Mouse (Mus musculus) embryonic facial prominence, embryonic 15.5 days (tissue): ENCODE measurements around the gene Thegl. TPM values are rescaled to one million over a fixed set of nuclear protein-coding genes. Genes with fewer than 3 reads are reported as not detected.
"Not testable (repeated sequence)": the region's sequence is repeated elsewhere in the genome, so short reads cannot be mapped to it uniquely, and the experiment has no call there.

Source experiments
- ATAC-seq: fragments of 200-750 bp; cut with Nextera tagmentation; 2 replicates; pipeline ENCODE4 v1.8.0; 2017; ENCODE audit warnings: low read depth, moderate TSS enrichment; ENCODE audit not compliant: insufficient number of reproducible peaks, low FRiP score, low TSS enrichment
- H3K27ac ChIP-seq: fragments of 300-500 bp; sonication (generic); replicated peaks from 2 replicates; pipeline ENCODE4 v1.5.1; 2015; ENCODE audit warnings: mild to moderate bottlenecking, inconsistent platforms
- H3K27me3 ChIP-seq: fragments of 300-500 bp; sonication (generic); 2 replicates; pipeline ENCODE4 v1.6.1; 2015; ENCODE audit warnings: inconsistent platforms
- H3K36me3 ChIP-seq: fragments of 300-500 bp; sonication (generic); 2 replicates; pipeline ENCODE4 v1.6.1; 2015; ENCODE audit warnings: mild to moderate bottlenecking, inconsistent platforms
- H3K4me1 ChIP-seq: fragments of 300-500 bp; sonication (generic); 2 replicates; pipeline ENCODE4 v1.6.1; 2015; ENCODE audit warnings: inconsistent platforms
- H3K4me2 ChIP-seq: fragments of 300-500 bp; sonication (generic); replicated peaks from 2 replicates; pipeline ENCODE4 v1.6.1; 2015; ENCODE audit warnings: mild to moderate bottlenecking, inconsistent platforms
- H3K4me3 ChIP-seq: fragments of 300-500 bp; sonication (generic); replicated peaks from 2 replicates; pipeline ENCODE4 v1.5.1; 2015; ENCODE audit warnings: mild to moderate bottlenecking, inconsistent platforms
- H3K9ac ChIP-seq: fragments of 300-500 bp; sonication (generic); 2 replicates; pipeline ENCODE4 v1.6.1; 2015; ENCODE audit warnings: inconsistent platforms
- H3K9me3 ChIP-seq: fragments of 300-500 bp; sonication (generic); replicated peaks from 2 replicates; pipeline ENCODE4 v1.6.1; 2016; ENCODE audit warnings: inconsistent platforms
- WGBS: fragments of 180-500 bp; shearing (Covaris S2); methylation state at CpG from one replicate; pipeline ENCODE4 v1.1.7; 2015; 5-methylcytosine and 5-hydroxymethylcytosine counted together
- polyA plus RNA-seq: library from polyadenylated mRNA; unstranded; fragments of >200 nt; fragmentation: Nextera tagmentation; extraction: Ambion mirVana; gene quantifications from 2 replicates; pipeline ENCODE4 v1.2.1, GENCODE M21; 2015

Gene Thegl
- polyA plus RNA-seq, 1 experiment from 2014 or later, result 1.2 TPM

DNA sequence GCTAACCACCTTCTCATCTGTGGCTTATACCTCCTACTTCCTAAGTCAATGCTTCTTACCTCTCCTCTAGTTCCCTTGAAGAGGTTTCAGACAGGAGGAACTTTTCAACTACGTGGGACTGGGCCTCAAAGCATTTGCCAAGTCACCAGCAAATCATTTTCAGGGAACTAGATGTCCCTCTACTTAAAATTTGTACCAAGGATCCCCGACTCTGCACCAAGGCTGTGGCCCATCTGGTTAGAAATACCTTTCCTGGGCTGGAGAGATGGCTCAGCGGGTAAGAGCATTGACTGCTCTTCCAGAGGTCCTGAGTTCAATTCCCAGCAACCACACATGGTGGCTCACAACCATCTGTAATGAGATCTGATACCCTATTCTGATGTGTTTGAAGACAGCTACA, 80.4 kb downstream of the Thegl start:
- H3K27ac ChIP-seq, ATAC-seq, H3K4me3 ChIP-seq: not testable (repeated sequence)

DNA sequence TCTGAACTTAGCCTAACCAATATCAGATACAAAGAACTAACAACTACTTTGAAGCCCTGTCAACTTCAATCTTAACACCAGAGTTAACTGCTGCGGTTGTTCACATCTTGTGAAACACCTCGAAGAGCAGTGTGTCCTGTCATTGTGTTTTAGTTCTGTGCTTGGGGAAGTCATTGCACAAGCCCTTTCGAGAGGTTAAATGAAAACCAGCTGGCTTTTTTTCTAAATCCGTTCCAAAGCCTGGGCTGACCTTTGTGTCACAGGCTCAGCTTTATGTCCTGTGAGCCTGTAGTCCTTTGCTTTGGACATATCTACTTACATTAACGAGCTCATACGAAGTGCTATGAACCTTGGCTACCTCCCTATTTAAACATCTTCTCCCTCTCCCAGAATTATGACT, 81.9 kb downstream of the Thegl start:
- no peaks in the 10 kb centered on the region for H3K9me3 ChIP-seq
- H3K9ac ChIP-seq, result no peak overlapping the region
- no peak overlapping the region for H3K27ac ChIP-seq
- no peak overlapping the region for H3K4me3 ChIP-seq
- ATAC-seq, result no peak
- no peaks in the 10 kb centered on the region for H3K36me3 ChIP-seq
- peaks cover 16% of the 10 kb centered on the region; the same call in 1 of the 2 replicates for H3K4me1 ChIP-seq
- peaks cover 14% of the 10 kb centered on the region; the same call in 1 of the 2 replicates for H3K27me3 ChIP-seq
- no peak overlapping the region for H3K4me2 ChIP-seq
- 25% methylated on average over 6 of the region's 6 CpGs for WGBS

More for the DNA sequence above, 80.4 kb downstream of the Thegl start:
- WGBS, result 89% methylated on average over 3 of the region's 3 CpGs
- Histone ChIP-seq H3K27me3 (peaks cover 14% of the 10 kb centered on the region; the same call in 1 of the 2 replicates), H3K4me1 (peaks cover 16% of the 10 kb centered on the region; the same call in 1 of the 2 replicates)
- not testable (repeated sequence) for H3K4me2 ChIP-seq, H3K9me3 ChIP-seq, H3K9ac ChIP-seq, H3K36me3 ChIP-seq

DNA sequence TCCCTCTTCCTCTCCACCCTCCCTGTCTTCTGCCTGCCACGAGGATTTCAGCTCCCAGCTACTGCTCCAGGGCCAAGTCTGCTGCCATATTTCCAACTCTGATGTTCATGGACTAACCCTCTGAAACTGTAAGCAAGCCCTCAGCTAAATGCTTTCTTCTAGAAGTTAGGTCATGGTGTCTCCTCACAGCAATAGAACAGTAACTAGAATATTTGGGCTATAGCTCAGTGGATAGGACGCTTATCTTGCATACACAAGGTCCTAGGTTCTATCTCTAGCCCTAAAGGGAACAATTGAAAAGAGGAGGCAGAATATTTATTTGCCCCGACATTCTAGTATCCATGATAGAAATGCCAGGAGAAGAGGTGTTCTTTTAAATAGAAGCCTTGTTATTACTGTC, 83.1 kb downstream of the Thegl start:
- no peak for ATAC-seq
- Histone ChIP-seq H3K9me3 (no peaks in the 10 kb centered on the region), H3K4me3 (no peak overlapping the region), H3K4me2 (no peak overlapping the region), H3K27me3 (peaks cover 10% of the 10 kb centered on the region; the same call in 1 of the 2 replicates), H3K36me3 (no peaks in the 10 kb centered on the region), H3K27ac (no peak overlapping the region), H3K9ac (no peak overlapping the region), H3K4me1 (peaks cover 16% of the 10 kb centered on the region; the same call in 1 of the 2 replicates)
- 73% methylated on average over 3 of the region's 3 CpGs for WGBS

DNA sequence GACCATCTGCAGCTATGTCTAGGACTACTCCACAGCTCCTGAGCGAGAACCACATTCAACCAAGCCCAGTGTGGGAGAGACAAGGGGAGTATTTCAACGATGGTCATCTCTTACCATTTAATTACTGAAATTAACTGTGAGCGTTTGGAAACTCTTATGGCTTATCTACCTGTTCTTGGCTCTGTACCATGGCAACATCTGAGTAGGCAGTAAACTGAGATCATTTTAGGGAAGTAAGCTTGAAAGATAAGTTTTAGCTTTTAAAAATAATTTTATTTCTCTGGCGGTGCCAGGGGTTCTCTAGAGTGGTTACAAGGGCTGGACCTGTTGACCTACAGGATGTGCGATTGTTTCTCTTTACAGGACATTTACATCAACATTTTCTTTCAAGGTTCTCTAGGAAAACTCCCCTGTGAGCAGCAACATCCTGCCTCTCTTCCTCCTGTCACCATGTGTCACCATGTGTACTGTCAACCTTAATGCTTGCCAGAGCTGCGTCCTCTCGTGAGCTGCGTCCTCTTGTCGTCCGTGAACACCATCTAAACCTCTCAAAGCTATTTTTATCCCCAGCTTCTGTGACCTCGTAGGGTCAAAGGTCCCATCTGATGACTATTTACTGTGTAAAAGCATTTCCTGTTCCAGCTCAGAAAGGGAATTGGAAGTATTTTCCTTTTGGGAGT, 83.6 kb downstream of the Thegl start:
- Histone ChIP-seq H3K4me3 (no peak overlapping the region), H3K27me3 (peaks cover 10% of the 10 kb centered on the region; the same call in 1 of the 2 replicates), H3K27ac (no peak overlapping the region), H3K9me3 (no peaks in the 10 kb centered on the region), H3K4me2 (no peak overlapping the region), H3K36me3 (no peaks in the 10 kb centered on the region), H3K4me1 (peaks cover 12% of the 10 kb centered on the region; the same call in 1 of the 2 replicates), H3K9ac (no peak overlapping the region)
- no peak for ATAC-seq
- WGBS, result 38% methylated on average over 11 of the region's 11 CpGs

DNA sequence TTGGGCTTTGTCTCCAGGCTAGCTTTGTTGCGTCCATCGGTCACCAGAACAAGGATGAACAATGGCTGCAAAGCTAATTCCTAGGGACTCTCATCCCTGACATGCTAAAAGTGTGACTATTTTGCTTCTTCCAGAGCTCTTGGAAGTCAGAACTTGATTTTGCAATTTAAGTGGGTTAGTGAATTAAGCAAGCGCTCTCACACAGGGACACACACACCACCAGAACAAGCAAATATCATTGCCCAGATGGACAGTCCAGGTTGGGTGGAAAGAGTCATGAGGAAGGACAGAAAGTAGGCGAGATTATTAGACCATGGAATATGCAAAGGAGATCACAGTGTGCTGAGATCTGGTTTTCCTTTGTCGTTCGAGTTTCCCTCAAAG, 84.2 kb downstream of the Thegl start:
- H3K9me3 ChIP-seq, result no peaks in the 10 kb centered on the region
- H3K27ac ChIP-seq, result no peak overlapping the region
- 65% methylated on average over 6 of the region's 6 CpGs for WGBS
- no peak overlapping the region for H3K4me3 ChIP-seq
- H3K36me3 ChIP-seq, result no peaks in the 10 kb centered on the region
- no peak overlapping the region for H3K9ac ChIP-seq
- H3K27me3 ChIP-seq, result peaks cover 10% of the 10 kb centered on the region; the same call in 1 of the 2 replicates
- H3K4me2 ChIP-seq, result no peak overlapping the region
- peaks cover 7% of the 10 kb centered on the region; the same call in 1 of the 2 replicates for H3K4me1 ChIP-seq
- ATAC-seq, result no peak

DNA sequence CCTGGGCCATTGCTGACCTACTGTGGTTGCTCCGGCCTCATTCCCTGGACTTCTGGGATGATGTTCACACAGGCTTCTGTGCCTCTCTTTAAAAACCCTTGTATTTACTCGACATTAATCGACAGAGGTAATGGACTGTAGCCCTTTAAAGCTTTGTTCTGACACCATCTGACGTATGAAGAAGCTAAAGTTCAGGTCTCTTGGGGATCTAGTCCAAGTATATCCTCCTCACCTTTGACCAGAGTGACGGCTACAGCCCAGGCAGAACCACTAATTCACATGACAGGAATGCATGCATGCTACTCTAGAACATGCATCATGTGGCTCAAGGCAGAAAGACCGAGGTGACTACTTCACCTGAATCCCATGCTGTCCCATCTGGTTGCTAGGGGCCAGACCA, 84.9 kb downstream of the Thegl start:
- Histone ChIP-seq H3K4me1 (no peaks in the 10 kb centered on the region), H3K27ac (no peak overlapping the region), H3K4me2 (no peak overlapping the region), H3K9ac (no peak overlapping the region), H3K9me3 (no peaks in the 10 kb centered on the region), H3K27me3 (peaks cover 8% of the 10 kb centered on the region; the same call in 1 of the 2 replicates), H3K36me3 (no peaks in the 10 kb centered on the region), H3K4me3 (no peak overlapping the region)
- no peak for ATAC-seq
- whole genome bisulfite sequencing, result 83% methylated on average over 6 of the region's 6 CpGs

DNA sequence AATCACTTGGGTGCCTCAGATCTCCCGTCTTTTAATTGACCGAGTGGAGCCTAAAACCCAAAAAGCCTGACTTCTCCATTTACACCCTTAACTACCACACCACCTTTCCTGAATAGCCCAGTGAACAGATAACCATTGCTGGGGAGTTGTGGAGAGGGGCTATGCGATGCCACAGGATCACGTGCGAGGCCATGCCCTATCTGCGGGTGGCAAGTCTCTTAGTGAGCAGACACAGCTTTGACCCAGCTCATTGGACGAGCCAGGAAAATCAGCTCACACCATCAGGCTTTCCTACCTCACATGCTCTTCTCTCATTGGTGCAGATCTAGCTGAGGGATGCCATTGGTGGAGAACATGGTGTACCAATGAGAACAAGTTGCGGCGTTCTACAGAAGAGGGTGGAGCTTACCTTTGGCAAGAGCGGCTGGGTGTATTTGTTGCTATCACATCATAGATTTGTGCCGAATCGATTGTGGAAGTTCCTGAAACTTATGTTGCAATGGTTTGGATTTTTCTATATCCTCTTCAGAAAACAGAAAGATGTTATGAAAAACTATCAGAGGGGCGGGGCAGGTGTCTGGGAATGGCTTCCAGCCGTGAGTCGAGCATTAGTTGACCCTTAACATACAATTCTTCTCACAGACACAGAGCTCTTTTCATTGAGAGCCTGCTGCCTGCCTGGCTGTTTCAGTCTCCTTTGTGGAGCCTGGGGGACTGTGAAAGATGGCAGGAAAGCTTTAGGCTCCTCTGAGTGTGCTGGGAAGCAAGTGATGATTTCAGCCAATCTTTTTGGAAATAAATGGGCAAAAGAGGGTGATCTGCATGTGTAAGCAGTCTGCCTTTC, 86.9 kb downstream of the Thegl start:
- no peak for ATAC-seq
- no peaks in the 10 kb centered on the region for H3K4me1 ChIP-seq
- H3K4me3 ChIP-seq, result no peak overlapping the region
- H3K9me3 ChIP-seq, result no peaks in the 10 kb centered on the region
- 80% methylated on average over 15 of the region's 15 CpGs for WGBS
- H3K4me2 ChIP-seq, result no peak overlapping the region
- no peak overlapping the region for H3K27ac ChIP-seq
- no peaks in the 10 kb centered on the region for H3K27me3 ChIP-seq
- no peak overlapping the region for H3K9ac ChIP-seq
- H3K36me3 ChIP-seq, result no peaks in the 10 kb centered on the region

DNA sequence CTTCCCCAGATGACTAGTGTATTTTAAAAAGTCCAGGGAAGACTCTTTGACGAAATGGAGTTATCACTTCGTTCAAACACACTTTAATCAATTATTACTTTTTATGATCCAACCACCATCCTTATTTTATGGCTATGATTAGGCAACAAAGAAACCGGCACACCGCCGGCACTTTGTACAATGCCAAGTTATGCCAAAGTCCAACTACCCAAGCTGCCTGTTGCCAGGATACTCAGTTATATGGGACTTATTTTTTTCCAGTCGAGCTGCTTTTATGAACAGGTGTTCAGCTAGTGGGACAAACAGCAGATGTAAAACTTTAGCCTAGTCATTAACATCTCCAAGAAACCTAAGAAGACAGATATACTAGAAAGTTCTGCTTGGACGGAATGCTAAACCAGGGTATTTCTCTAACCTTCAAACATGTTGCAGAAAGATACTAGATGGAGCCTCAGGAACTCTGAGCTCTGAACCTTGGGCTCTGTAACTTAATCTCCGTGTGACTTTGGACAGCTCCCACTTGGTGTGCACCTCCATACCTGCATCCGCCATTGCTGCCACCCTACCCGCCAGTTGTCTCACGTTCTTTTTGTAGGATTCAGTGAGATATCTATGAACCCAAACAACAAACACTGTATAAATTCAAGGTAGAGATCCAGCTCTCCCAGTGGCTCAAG, 91.5 kb downstream of the Thegl start:
- WGBS, result 87% methylated on average over 11 of the region's 11 CpGs
- no peaks in the 10 kb centered on the region; the same call in 1 of the 2 replicates for H3K27me3 ChIP-seq
- ATAC-seq, result no peak

DNA sequence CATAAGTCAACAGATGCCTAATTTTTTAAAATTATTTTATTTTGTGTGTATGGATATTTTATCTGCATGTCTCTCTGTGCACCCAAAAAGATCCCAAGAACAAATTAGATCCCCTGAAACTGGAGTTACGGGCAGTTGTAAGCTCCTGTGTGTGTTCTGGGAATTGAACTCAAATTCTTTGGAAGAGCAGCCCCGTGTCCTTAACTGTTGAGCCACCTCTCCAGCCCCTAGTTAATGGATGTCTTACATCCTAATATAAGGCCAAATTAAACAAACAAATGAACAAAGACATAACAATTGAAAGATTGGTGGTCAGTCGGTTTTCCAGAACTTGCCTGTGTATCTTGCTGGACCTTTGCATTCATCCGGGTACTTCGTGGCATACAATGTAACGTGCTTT, 93.0 kb downstream of the Thegl start:
- no peaks in the 10 kb centered on the region for H3K36me3 ChIP-seq
- H3K27me3 ChIP-seq, result no peaks in the 10 kb centered on the region; the same call in 1 of the 2 replicates
- no peak overlapping the region for H3K4me3 ChIP-seq
- ATAC-seq, result no peak
- H3K9ac ChIP-seq, result no peak overlapping the region
- H3K4me1 ChIP-seq, result no peaks in the 10 kb centered on the region
- 93% methylated on average over 6 of the region's 6 CpGs for WGBS
- H3K4me2 ChIP-seq, result no peak overlapping the region
- H3K9me3 ChIP-seq, result no peaks in the 10 kb centered on the region
- no peak overlapping the region for H3K27ac ChIP-seq

More for the DNA sequence above, 91.5 kb downstream of the Thegl start:
- Histone ChIP-seq H3K27ac (no peak overlapping the region), H3K36me3 (no peaks in the 10 kb centered on the region), H3K4me1 (no peaks in the 10 kb centered on the region), H3K4me3 (no peak overlapping the region), H3K9me3 (no peaks in the 10 kb centered on the region), H3K4me2 (no peak overlapping the region), H3K9ac (no peak overlapping the region)

DNA sequence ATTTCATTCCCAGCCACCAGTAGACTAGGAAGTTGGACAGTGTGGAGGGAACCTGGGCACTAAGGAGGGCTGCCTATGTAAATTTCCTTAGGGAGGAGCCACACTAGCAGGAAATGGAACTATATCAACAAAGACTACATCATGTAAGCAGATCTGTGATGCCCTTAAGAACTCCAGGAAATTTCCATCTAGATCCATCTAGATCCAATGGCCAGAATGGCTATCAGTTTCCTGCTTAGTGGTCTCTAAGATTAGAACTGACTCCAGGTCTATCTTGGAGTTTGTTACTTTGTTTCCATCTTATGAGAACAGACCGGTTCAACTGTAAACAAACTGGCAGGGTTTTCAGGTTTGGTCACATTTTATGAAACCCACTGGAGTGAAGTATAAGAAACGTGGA, 94.0 kb downstream of the Thegl start:
- ATAC-seq, result no peak
- 0 out of 2 replicates have a peak, but pooled peaks cover 2% of the 10 kb centered on the region for H3K4me1 ChIP-seq
- H3K27me3 ChIP-seq, result no peaks in the 10 kb centered on the region; the same call in 1 of the 2 replicates
- no peak overlapping the region for H3K27ac ChIP-seq
- H3K4me2 ChIP-seq, result no peak overlapping the region
- H3K36me3 ChIP-seq, result no peaks in the 10 kb centered on the region
- WGBS, result 61% methylated on average over 2 of the region's 2 CpGs
- H3K9ac ChIP-seq, result no peak overlapping the region
- H3K9me3 ChIP-seq, result no peaks in the 10 kb centered on the region
- H3K4me3 ChIP-seq, result no peak overlapping the region
